Mouse (Mus musculus) MEL-GATA-1-ER (cell line): ENCODE data around the gene Itga5.
"Not testable (repeated sequence)": the region's sequence is repeated elsewhere in the genome, so short reads cannot be mapped to it uniquely, and the experiment has no call there.

ENCODE experiments used
- DNase-seq: peaks from one replicate; pipeline ENCODE4 v3.0.0-alpha.2; 2012; ENCODE audit warnings: low read depth; ENCODE audit errors: extremely low read depth

The Itga5 gene

DNA sequence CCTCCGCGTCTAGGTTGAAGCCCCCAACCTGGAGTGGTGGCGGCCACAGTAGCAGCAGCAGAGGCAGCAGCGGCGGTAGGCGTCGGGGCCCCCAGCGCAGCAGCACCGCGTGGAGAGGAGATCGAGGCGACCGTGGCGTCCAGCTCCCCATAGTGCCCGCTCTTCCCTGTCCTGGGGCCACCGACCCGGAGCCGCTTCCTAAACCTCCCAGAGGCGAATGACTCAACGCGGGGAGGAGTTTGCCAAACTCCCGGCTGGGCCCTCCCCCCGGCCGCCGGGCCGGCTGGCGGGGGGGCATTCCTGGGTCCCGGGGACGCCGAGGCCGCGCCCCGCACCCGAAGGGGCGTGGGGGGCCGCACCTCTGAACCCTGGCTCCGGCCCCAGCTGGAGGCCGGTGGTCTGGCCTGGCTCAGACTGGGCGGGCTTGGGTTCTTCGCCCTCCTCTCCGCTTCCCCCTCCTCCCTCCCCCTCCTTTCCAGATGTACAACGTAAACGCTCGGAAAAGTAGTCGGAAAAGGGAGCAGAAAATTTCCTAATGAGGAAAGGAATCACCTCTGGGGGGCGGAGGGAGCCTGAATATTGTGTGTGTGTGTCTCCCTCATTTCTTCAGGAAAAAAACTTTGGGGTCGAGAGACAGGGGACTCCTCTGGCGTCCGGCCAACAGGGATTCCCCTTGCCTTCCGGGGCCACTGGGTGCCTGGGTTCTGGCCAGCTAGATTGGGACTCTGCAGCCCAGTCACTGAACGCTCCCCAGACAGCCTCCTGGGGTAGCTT lies at the start of gene Itga5:
TSS of gene Itga5 (minus strand) at position 388 of the 774 bp plus-strand sequence.
- no peak for DNase-seq

DNA sequence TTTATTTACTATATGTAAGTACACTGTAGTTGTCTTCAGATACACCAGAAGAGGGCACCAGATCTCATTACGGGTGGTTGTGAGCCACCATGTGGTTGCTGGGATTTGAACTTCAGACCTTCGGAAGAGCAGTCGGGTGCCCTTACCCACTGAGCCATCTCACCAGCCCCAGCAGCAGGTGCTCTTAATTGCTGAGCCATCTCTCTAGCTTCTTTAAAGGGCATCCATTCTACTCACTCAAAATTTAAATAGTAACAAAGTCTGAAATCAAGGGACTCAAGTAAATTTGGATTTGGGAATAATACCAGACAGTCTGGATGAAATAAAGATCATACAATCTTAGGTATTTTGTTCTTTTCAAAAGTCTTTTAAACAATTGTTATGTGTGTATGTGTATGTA lies 39.0 kb upstream of the Itga5 start:
- DNase-seq, result not testable (repeated sequence)

DNA sequence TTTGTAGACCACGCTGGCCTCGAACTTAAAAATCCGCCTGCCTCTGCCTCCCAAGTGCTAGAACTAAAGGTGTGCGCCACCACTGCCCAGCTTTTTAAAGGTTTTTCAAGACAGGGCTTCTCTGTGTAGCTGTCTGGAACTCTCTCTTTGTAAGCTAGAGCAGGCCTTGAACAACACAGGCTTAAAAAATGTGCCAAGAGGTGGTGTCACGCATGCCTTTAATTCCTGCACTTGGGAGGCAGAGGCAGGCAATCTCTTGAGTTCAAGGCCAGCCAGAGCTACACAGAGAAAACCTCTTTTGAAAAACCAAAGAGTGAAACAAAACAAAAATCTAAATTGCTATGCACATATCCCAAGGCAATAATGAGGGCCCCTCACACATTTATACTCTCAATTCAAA lies 34.8 kb upstream of the Itga5 start:
- DNase-seq, result no peak

DNA sequence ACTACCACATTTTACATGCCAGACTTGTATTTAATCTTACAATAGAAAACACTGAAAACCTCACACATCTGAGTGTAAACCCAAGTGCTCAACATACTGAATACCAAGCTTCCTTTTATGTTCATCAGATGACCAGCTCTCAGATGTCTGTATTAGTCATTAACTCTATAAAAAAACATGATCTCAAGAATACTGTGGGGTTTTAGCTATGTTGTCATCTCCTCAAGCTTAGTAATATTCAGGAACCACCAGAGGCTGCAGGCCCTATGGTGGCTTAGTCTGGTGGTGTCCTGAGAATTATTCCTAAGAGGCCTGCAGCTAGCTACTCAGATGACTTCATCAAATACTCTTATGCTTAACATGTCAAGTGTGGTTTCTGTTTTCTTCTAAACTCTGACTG lies 27.0 kb upstream of the Itga5 start:
- DNase-seq, result no peak

DNA sequence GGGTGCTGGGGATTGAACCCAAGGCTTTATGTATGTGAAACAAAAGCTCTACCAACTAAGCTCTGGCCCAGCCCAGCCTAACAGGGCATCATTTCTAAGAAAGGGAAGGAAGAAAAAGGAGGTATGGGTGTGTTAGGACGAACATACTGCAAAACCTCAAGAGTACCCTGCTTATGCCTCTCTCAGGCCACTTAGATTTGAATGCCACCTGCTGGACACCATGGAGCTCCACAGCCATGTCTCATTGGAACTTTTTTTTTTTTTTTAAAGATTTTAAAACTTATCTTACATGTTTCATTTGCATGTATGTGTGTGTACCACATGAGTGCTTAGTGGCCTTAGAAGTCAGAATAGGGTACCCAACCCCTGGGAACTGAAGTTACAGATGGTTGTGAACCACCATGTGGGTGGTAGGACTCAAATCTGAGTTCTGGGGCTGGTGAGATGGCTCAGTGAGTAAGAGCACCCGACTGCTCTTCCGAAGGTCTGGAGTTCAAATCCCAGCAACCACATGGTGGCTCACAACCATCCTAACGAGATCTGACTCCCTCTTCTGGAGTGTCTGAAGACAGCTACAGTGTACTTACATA lies 22.1 kb upstream of the Itga5 start:
- no peak for DNase-seq

DNA sequence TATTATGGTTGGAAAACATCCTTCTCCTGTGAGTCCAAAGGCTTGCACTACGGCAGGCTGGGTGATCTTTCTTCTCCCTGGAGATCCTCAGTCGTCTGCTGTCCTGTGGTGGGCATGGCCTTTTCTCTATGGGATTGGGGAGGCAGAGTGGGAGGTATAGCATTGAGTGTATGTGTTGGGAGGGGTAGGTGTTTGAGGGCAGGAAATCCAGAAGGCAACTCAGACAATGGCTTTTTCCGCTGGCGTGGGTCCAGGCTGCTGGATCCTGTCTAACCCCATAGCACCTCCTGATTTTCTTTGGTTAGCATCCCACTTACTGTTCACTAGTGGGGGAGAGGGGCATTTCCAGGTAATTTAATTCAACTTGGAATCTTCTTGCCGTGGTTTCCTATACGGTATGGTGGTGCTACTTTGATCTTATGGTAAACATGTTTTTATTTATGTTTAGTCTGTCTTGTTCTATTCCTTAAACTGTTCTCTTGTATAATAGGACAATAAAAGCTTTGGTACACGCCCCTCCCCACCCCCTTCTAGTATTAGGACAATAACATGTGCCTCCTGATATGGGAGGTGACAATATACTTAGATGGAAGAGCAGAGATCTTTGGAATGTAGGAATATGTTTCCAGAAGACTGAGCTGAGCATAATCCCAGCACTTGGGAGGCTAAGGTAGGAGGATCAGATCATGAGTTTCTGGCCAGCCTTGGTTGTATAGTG lies 17.4 kb upstream of the Itga5 start:
- DNase-seq, result no peak

DNA sequence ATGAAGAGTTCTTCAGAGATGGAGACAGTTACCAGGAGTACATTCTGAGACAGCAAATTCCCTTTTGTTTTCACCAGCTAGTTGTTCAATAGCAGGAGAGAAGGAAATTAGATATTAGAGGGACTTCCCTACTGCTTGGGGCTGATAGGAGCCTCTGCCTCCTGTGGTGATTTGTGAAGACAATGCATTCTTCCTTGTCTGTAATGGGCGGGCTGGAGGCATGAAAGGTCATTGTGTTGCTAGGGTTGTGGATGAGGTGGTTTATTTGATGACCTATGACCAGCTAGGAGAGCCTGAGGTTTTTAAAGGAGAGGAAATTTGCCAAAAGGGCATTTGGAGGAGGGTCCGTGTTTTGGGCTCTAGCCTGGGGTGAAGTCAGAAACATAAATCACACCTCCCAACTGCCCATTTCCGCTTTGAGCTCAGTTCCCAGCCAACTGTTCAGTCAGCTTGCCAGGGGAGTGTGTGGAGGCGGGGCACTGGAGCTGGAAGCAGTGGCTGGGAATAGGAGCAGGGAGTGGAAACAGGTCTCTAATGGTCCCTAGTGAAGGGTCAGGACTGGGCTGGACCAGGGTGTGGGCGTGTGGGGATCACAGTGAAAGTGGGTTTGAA lies 16.3 kb upstream of the Itga5 start:
- no peak for DNase-seq

DNA sequence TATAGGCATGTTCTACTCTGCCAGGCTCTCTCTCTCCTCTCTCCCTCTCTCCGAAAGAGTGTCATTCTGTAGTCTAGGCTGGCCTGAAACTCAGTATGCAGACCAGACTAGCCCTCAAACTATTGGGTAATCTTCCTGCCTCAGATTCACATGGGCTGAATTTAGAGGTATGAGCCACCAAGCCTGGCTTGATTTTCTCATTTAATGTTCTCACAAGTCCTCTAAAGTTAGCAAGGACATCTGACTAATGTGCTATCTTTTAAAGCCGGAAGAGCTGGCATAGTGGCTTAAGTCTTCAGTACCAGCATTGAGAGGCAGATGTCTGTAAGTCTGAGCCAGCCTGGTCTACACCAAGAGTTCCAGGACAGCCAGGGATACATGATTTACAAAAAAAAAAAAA lies 15.5 kb upstream of the Itga5 start:
- no peak for DNase-seq

DNA sequence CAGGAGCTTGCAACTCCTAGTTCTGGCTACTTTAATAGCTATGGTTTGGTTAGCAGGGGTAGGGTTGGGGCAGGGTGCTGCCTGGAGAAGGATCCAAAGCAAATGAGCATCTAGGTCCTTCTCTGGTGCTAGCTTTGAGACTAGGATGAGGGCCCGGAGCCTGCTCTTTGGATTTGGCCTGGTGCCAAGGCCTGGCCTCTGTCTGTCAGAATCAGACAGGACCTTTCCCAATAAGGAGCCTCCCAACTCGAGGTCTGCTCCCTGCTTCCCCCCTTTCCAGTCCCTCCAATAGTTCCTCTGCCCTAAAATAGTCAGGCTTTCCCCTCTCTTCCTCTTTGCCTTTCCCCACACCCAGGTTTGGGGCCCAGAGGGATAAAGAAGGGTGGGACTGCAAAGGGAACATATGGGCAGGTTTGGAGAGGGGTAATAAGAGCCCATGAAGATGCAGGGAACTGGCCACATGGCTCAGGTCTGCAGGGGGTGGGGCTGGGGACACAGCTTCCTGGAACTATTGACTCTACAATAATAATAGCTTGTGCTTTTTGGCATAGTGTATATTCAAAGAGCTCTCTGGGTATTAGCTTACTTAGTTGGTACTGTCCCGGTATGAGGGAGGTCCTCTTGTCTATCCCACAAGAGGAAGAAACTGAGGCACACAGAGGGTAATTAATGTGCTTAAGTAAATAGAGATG lies 12.2 kb upstream of the Itga5 start:
- no peak for DNase-seq

DNA sequence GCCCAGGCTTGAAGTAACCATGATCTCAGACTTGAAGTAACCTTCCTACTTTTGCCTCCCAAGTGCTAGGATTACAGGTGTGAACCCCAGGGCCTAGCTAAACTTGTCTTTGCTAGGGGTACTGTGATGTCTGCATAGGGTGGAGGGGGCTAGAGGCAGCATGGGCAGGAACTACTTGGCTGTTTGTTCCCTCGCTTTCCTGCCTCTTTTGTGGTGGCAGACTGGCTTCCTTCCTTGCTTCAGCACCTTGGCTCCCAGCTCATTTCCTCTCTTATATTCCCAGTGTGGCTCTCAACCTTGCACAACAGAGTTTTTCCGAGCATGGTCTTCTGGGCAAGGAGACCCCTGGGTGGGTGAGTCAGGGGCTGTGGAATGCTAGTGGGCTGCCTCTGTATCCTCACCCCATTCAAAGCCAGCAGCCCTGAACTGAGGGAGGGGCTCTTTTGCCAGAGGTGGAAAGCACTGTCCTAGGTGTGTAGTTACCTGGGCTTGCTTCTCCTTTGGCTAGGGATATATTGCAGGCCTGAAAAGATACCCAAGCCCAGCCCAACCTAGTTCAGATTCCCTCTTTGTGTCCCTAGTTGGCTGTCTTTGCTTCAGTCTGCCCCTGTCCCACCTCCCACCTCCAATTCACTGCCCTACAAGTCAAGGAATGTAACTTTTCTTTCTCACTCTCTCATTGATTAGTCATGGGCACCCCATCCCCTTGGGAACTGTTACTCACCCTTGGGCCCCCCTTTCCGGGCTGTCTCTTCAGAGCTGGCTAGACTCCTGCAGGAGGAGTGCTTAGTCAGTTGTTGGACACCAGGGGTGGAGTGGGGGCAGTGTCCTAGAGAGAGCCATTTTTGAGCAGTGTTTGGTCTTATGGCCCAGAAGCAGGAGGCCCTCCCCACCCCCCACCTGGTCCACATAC lies 11.4 kb upstream of the Itga5 start:
- no peak for DNase-seq

DNA sequence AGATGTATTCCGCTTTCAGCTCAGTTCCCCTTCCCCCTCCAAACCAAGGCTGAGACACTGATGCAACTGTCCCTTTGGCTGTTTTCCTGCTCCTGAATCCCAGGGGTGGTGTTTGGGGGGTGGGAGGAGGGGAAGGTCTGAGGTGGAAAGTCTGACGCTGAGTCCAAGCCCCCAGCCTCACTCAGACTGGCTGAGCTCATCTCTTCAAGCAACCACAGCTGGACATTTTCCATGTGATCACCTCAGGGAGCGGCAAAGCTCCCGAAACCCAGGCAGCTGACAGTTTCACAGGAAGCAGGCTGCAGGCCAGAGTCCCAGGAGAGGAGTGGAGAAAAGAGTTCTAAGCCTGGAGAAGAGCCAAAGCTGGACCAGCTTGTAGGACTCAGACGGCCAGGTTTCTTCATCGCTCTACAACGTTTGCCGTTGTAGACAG lies 10.3 kb upstream of the Itga5 start:
- DNase-seq, result no peak

DNA sequence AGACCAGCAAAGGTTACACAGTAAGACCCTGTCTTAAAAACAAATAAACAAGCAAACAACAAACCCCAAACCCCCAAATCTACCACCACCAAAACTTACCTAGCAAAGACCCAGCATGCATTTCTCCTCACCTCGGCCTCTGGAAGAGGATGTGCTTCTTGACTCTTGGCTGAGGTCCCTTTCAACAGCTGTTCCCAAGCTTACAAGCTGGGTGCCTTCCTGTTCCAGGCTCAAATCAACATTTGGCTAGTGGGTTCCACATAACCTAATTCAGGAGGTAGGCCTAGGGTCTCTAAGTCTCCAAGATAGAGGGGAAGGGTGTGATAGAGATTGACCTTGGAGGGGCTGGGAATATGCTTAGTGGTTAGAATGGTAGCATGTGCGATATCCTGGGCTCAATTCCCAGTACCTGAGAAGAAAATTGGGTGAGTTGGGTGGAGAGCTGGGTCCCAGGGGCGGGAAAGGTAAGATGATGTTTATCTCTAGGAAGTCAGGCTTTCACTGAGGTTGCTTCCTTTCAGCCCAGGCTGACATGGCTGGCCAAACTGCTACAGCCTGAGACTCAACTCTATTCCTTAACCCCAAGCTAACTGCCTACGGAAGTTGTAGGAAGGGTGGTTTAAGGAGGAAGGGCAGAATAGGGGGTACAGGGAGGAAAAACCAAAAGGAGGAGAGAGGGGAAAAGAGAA lies 8.7 kb upstream of the Itga5 start:
- no peak for DNase-seq

DNA sequence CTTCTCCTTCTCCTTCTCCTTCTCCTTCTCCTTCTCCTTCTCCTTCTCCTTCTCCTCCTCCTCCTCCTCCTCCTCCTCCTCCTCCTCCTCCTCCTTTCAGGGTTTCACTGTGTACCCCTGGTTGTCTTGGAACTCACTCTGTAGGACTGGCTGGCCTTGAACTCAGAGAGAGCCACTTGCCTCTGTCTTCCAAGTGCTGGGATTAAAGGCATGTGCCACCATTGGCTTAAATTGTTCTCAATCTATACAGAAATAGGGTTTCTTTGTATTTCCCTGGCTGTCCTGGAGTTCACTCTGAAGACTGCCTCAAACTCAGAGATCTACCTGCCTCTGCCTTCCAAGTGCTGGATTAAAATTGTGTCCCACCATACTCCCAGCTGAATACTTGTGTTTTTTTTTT lies 5.9 kb upstream of the Itga5 start:
- DNase-seq, result no peak

DNA sequence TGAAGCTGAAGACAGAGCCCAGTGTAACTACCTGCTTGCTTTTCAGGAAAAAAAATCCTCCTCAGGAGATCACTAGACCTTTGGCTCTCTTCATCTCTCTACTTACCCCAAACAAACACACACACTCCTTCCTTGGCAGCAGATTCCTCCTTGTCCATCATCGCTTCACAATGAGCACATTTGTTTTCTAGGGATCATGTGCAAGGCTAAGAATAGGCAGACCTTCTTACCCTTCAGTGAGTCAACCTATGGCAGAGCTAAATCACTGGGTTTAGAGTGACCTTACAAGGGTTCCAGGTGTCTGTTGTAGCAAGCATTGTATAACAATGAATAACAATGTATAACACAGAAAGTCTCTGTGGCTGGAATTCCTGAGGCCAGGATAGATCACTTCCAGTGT lies 5.2 kb upstream of the Itga5 start:
- DNase-seq, result no peak

DNA sequence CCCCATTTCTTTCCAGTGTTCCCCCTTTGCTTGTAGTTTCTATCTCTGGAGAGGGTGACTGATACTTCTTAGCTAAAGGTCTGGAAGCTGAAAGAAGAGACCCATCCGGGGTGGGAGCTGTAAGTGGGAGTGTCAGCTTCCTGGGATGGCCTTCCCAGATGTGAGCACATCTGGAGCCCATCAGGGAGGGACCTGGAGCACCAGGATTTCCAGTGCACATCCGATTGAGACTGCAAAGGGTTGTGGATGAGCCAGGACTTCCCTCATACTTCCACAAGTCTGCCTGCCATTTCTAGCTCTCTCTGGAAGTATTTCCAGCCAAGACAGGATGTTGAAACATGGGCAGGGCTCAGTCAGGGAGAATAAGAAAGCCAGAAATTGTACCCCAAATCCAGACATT lies 4.6 kb upstream of the Itga5 start:
- DNase-seq, result no peak

DNA sequence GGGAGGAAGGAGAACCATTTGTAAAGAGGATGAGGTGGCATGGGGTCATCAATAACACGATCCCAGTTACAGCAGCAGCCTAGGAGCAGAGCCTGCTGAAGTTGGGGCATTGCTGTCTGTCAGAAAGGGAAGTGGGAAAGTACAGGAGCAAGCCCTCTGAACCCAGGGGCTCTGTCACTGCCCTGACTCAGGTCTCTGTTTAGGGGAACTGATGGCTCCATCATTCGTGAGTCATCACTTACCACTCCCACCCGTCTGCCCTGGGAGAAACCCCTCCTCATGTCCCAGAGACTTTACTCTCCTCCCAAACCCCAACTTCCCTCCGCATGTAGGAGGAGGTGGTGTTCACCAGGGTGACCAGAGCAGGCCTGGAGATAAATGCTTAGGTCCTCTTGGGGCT lies 3.9 kb upstream of the Itga5 start:
- no peak for DNase-seq

DNA sequence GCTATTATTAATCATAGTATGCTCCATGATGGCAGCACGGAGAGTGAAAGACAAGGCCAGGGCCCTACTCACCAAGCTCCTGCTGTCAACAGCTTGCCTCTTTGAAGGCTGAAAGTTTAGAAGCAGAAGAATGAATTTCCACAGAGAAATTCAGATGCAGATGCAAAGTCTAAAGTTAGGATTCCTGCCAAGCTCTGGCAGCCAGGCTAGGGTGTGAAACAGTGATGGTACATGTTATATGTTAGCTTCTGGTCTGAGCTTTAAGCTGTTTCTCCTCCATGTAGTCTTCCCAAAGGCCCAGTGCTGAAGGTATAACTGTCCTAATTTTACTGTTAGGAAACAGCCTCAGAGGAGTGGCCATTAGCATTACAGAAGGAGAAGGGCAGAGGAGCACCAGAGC lies 2.6 kb upstream of the Itga5 start:
- DNase-seq, result no peak

DNA sequence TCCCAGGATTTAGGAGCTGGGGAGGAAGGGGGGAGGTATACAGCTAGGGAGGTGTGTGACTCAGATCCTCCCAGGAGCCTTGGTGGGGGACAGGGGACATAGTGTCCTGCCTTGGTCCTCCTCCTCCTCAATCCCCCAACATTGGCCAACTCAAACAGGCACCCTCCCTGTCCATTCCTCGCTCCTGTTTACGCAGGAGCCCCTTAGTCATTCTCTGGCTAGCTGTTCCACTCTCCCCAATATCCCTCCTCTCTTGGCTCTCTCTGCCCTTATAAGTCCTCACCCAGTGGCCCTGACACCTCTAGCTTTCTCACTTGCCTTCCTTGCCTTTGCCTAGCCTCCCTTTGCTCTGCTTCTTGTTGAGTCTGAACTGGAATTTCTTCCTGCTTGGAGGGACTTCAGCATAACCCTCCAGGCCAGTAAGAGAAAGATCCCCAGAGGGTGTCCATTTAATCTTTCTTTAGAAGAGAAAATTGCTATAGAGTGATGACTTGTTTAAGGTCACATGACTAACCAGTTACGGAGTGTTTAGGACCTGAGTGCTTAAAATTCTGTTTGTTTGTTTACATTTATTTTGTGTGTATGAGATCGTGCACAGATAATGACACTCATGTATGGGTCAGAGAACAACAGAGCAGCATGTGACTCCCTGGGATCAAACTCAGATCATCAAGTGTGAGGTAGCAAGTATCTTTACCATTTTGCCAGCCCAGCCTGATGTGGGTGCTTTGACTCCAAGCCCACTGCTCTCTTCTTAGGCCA lies 1.8 kb upstream of the Itga5 start:
- no peak for DNase-seq
